Mouse (Mus musculus) midbrain, embryonic 16.5 days (tissue): ENCODE data around the gene C730034F03Rik. TPM values are rescaled to one million over a fixed set of nuclear protein-coding genes. Genes with fewer than 3 reads are reported as not detected.
A peak's percentile ranks its signal among the peaks of the same experiment; 100 is the strongest.

Experiments
- ATAC-seq: fragments of 200-750 bp; cut with Nextera tagmentation; 2 replicates; pipeline ENCODE4 v1.8.0; 2017; ENCODE audit warnings: moderate TSS enrichment
- H3K27ac ChIP-seq: fragments of 300-500 bp; sonication (generic); 2 replicates; pipeline ENCODE4 v1.5.1; 2014; ENCODE audit warnings: mild to moderate bottlenecking, low read length, mixed read lengths
- H3K27me3 ChIP-seq: fragments of 300-500 bp; sonication (generic); 2 replicates; pipeline ENCODE4 v1.6.1; 2014; ENCODE audit warnings: low read depth, low read length, mixed read lengths; ENCODE audit not compliant: control insufficient read depth, insufficient read depth
- H3K36me3 ChIP-seq: fragments of 300-500 bp; sonication (generic); 2 replicates; pipeline ENCODE4 v1.6.1; 2014; ENCODE audit warnings: mild to moderate bottlenecking, low read length, moderate library complexity, mixed read lengths; ENCODE audit not compliant: control insufficient read depth, insufficient read depth
- H3K4me1 ChIP-seq: fragments of 300-500 bp; sonication (generic); 2 replicates; pipeline ENCODE4 v1.6.1; 2014; ENCODE audit warnings: mild to moderate bottlenecking, low read length, mixed read lengths; ENCODE audit not compliant: control insufficient read depth, insufficient read depth
- H3K4me2 ChIP-seq: fragments of 300-500 bp; sonication (generic); 2 replicates; pipeline ENCODE4 v1.6.1; 2014; ENCODE audit warnings: mild to moderate bottlenecking, low read length, mixed read lengths
- H3K4me3 ChIP-seq: fragments of 300-500 bp; sonication (generic); 2 replicates; pipeline ENCODE4 v1.5.1; 2014; ENCODE audit warnings: low read depth, mild to moderate bottlenecking, low read length, moderate library complexity, mixed read lengths
- H3K9ac ChIP-seq: fragments of 300-500 bp; sonication (generic); 2 replicates; pipeline ENCODE4 v1.6.1; 2014; ENCODE audit warnings: low read depth, low read length, mixed read lengths
- H3K9me3 ChIP-seq: fragments of 300-500 bp; sonication (generic); replicated peaks from 2 replicates; pipeline ENCODE4 v1.6.1; 2014; ENCODE audit warnings: mild to moderate bottlenecking, low read length, mixed read lengths; ENCODE audit not compliant: control insufficient read depth, poor library complexity, severe bottlenecking
- WGBS: fragments of 180-500 bp; shearing (Covaris S2); extraction: QIAGEN DNeasy Blood & Tissue Kit; methylation state at CpG from one replicate; pipeline ENCODE4 v1.1.7; 2014; 5-methylcytosine and 5-hydroxymethylcytosine counted together
- polyA plus RNA-seq: library from polyadenylated mRNA; unstranded; fragments of >200 nt; fragmentation: Nextera tagmentation; extraction: Ambion mirVana; gene quantifications from 2 replicates; pipeline ENCODE4 v1.2.1, GENCODE M21; 2015

The C730034F03Rik gene
- polyA plus RNA-seq, 1 experiment from 2014 or later, result 6.5 TPM

DNA sequence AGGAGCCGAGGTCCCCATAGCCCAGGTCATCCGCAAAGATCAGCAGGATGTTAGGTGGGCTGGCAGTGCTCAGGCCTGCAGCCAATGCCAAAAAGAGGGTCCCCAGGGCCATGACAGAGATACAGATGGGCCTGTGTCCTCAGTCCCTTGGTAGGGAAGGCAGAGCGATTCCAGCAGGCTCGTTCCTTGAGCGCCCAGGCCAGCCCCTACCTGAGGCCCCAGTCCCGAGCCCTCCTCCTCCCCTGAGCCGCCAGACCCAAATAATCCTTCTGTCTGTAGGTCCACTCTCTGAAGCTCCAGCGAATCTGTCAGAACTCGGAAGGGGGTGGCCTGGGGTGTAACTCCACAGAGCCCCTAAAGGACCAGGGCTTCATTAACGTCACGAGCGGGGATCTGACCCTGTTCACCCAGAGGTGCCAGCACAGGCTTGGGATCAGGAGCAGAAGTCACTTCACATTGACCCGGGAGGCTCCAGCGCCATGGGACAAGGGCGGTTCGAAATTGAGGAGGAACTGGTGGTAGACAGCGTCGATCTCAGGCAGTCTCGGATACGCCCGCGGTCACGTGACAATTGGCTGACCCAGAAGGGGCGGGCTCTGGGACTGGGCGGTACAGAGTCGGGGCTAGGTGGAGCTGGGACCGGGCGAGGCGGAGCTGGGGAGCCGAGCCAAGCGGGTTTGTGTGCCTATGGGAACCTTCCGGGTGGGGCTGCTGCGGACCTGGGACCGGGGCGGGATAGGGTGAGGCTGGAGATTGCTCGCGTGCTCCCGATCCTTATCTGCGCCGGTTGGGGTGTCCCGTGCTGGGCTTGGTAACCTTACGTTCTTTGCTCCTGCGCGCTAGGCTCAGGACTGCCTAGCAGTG, 46.5 kb downstream of the C730034F03Rik start:
- Histone ChIP-seq H3K36me3 (no peaks in the 10 kb centered on the region), H3K27me3 (no peaks in the 10 kb centered on the region), H3K4me2 (peak overlapping the region; percentile 96), H3K27ac (peak overlapping the region; percentile 83), H3K4me1 (peaks cover 11% of the 10 kb centered on the region), H3K4me3 (peak overlapping the region; percentile 60), H3K9me3 (no peaks in the 10 kb centered on the region), H3K9ac (peak overlapping the region; percentile 76)
- WGBS, result 9% methylated on average over 44 of the region's 44 CpGs
- ATAC-seq, result peak; percentile 97

DNA sequence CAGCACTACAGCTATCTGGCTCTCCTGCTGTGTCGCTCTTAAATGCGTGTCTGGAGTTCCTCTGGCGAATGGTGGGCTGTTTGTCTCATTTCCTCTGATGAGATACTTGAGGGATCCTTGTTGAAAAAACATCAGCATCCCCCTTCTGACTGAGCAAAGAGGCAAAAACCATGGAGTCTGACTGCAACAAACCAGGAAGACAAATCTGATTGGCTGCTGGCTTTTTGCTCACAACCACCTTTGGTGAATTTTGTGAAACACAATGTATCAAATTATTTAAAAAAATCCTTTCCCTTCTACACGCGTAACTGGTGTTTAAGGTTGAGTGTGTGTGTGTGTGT, 47.1 kb downstream of the C730034F03Rik start:
- no peak for ATAC-seq
- H3K9me3 ChIP-seq, result no peaks in the 10 kb centered on the region
- 6% methylated on average over 5 of the region's 5 CpGs for WGBS

DNA sequence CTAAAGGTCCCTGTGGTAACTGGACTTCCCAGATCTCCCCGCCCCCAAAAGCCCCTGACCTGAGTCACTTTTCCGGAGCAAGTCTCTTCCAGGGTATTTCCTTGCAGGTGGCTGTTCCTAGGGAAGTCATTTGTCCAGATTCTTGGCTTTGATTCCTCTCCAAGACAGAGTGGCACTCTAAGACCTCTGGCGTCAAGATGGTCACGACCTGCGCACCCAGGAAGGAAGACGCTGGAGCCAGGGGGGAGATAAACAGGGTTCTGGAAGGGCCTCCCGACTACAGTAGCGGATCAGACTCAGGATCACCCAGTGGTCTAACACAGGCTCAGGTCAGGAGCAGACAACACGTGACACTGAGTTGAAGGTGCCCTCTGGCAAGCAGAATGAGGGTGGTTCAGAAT, 47.7 kb downstream of the C730034F03Rik start, which contains the start of gene Arsa:
Arsa (minus strand) TSS at position 335 of the 401 bp plus-strand sequence.
- no peaks in the 10 kb centered on the region for H3K9me3 ChIP-seq
- peak within 1 kb of the TSS; percentile 96 for H3K4me2 ChIP-seq
- peak within 1 kb of the TSS; percentile 76 for H3K9ac ChIP-seq
- no peaks in the 10 kb centered on the region for H3K27me3 ChIP-seq
- H3K4me1 ChIP-seq, result peaks cover 11% of the 10 kb centered on the region
- H3K4me3 ChIP-seq, result peak within 1 kb of the TSS; percentile 60
- 32% methylated on average over 9 of the region's 9 CpGs for WGBS
- H3K27ac ChIP-seq, result peak within 1 kb of the TSS; percentile 83
- no peak for ATAC-seq
- H3K36me3 ChIP-seq, result no peaks in the 10 kb centered on the region

More for the DNA sequence above, 47.1 kb downstream of the C730034F03Rik start:
- H3K9ac ChIP-seq, result peak overlapping the region; percentile 76
- peak overlapping the region; percentile 96 for H3K4me2 ChIP-seq
- peak overlapping the region; percentile 60 for H3K4me3 ChIP-seq
- H3K27me3 ChIP-seq, result no peaks in the 10 kb centered on the region
- H3K36me3 ChIP-seq, result no peaks in the 10 kb centered on the region
- H3K4me1 ChIP-seq, result peaks cover 11% of the 10 kb centered on the region
- H3K27ac ChIP-seq, result peak overlapping the region; percentile 83

DNA sequence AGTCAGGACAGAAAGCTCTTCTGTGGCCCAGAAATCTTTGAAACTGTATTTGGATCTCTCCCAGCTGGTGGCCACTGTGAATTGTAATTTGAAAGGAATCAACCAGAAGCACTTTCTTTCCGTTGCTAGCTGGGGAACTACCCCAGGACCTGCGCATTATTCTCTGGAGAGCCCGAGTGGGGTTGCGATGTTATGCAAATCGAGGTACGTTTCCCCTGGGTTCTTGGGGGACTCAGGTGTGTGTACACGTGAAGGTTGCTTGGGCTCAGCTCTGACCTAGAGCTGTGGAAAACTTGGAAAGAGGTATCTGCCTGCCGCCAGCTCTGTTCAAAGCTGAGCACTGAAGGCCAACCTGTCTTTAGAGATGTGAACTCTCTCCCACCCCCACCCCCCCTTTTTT, 48.4 kb downstream of the C730034F03Rik start:
- H3K4me3 ChIP-seq, result no peak overlapping the region
- no peaks in the 10 kb centered on the region for H3K9me3 ChIP-seq
- H3K36me3 ChIP-seq, result no peaks in the 10 kb centered on the region
- WGBS, result 42% methylated on average over 8 of the region's 8 CpGs
- H3K4me2 ChIP-seq, result no peak overlapping the region
- no peaks in the 10 kb centered on the region for H3K27me3 ChIP-seq
- no peak overlapping the region for H3K27ac ChIP-seq
- no peak for ATAC-seq
- peaks cover 11% of the 10 kb centered on the region for H3K4me1 ChIP-seq
- no peak overlapping the region for H3K9ac ChIP-seq

DNA sequence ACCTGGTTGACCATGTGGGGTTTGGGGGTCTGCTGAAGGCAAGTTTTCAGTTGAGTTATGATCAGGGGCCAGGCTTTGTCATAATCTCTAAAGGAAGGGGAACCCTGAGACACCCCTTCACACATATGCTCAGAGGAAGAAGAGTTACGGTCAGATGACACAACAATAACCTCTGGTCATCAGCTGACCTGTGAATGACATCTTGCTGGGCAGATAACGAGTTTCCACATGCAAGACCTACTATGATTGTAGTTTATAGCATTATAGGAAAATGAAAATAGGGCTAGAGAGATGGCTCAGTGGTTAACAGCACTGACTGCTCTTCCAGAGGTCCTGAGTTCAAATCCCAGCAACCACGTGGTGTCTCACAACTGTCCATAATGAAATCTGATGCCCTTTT, 49.2 kb downstream of the C730034F03Rik start:
- no peaks in the 10 kb centered on the region for H3K9me3 ChIP-seq
- whole genome bisulfite sequencing, result 86% methylated on average over 3 of the region's 3 CpGs
- H3K27ac ChIP-seq, result no peak overlapping the region
- H3K4me3 ChIP-seq, result no peak overlapping the region
- no peaks in the 10 kb centered on the region for H3K36me3 ChIP-seq
- peaks cover 11% of the 10 kb centered on the region for H3K4me1 ChIP-seq
- H3K4me2 ChIP-seq, result no peak overlapping the region
- no peak overlapping the region for H3K9ac ChIP-seq
- H3K27me3 ChIP-seq, result no peaks in the 10 kb centered on the region
- no peak for ATAC-seq

Other genes starting within 250 kb of the C730034F03Rik start
- 90.1 and 92.1 TPM in 2 replicates for gene Plxnb2, start 248.8 kb upstream of the C730034F03Rik start, polyA plus RNA-seq
- 120 and 124 TPM in 2 replicates for gene Dennd6b, start 233.1 kb upstream of the C730034F03Rik start, polyA plus RNA-seq
- gene Ppp6r2, start 218.0 kb upstream of the C730034F03Rik start, polyA plus RNA-seq, result 76.7 and 82.0 TPM in 2 replicates
- gene Sbf1, start 114.3 kb upstream of the C730034F03Rik start, polyA plus RNA-seq, result 92.9 and 101 TPM in 2 replicates
- gene Adm2, start 106.9 kb upstream of the C730034F03Rik start, polyA plus RNA-seq, result not detected in 2 replicates
- gene Miox, start 95.2 kb upstream of the C730034F03Rik start, polyA plus RNA-seq, result not detected in 2 replicates
- 29.0 and 34.9 TPM in 2 replicates for gene Lmf2, start 73.9 kb upstream of the C730034F03Rik start, polyA plus RNA-seq
- 116 and 117 TPM in 2 replicates for gene Ncaph2, start 73.9 kb upstream of the C730034F03Rik start, polyA plus RNA-seq
- 11.8 and 16.4 TPM in 2 replicates for gene Sco2, start 55.7 kb upstream of the C730034F03Rik start, polyA plus RNA-seq
- 1.9 and 3.0 TPM in 2 replicates for gene Tymp, start 52.5 kb upstream of the C730034F03Rik start, polyA plus RNA-seq
- gene Odf3b, start 50.3 kb upstream of the C730034F03Rik start, polyA plus RNA-seq, result 4.8 and 5.5 TPM in 2 replicates
- 0.05 and 0.06 TPM in 2 replicates for gene Klhdc7b, start 44.7 kb upstream of the C730034F03Rik start, polyA plus RNA-seq
- gene Syce3, start 19.1 kb upstream of the C730034F03Rik start, polyA plus RNA-seq, result not detected in 2 replicates
- 0.96 and 1.2 TPM in 2 replicates for gene Cpt1b, start 3.7 kb upstream of the C730034F03Rik start, polyA plus RNA-seq
- gene Gm44502, start 107 bp downstream of the C730034F03Rik start, polyA plus RNA-seq, result not detected in 2 replicates
- 88.3 and 95.2 TPM in 2 replicates for gene Chkb, start 319 bp downstream of the C730034F03Rik start, polyA plus RNA-seq
- 84.4 and 86.4 TPM in 2 replicates for gene Mapk8ip2, start 24.3 kb downstream of the C730034F03Rik start, polyA plus RNA-seq
- 32.6 and 37.6 TPM in 2 replicates for gene Arsa, start 47.8 kb downstream of the C730034F03Rik start, polyA plus RNA-seq
- gene Shank3, start 70.0 kb downstream of the C730034F03Rik start, polyA plus RNA-seq, result 12.0 and 16.7 TPM in 2 replicates
- gene Acr, start 138.7 kb downstream of the C730034F03Rik start, polyA plus RNA-seq, result 1.6 and 1.8 TPM in 2 replicates
- 82.1 and 95.5 TPM in 2 replicates for gene Rabl2, start 162.3 kb downstream of the C730034F03Rik start, polyA plus RNA-seq